Mouse (Mus musculus) liver, embryonic 11.5 days (tissue): ENCODE measurements around the gene Slc35f2. TPM values are rescaled to one million over a fixed set of nuclear protein-coding genes. Genes with fewer than 3 reads are reported as not detected.

Experiments used
- ATAC-seq: fragments of 200-750 bp; cut with Nextera tagmentation; replicated peaks from 2 replicates; pipeline ENCODE4 v1.8.0; 2017; ENCODE audit warnings: moderate number of reproducible peaks, mild to moderate bottlenecking, moderate TSS enrichment, moderate library complexity; ENCODE audit not compliant: low FRiP score
- DNase-seq: peaks from one replicate; pipeline ENCODE4 v3.0.0-alpha.2; 2017; ENCODE audit warnings: low spot score
- H3K27ac ChIP-seq: fragments of 300-500 bp; sonication (generic); 2 replicates; pipeline ENCODE4 v1.5.1; 2014; ENCODE audit warnings: mild to moderate bottlenecking, low read depth, low read length, control low read depth
- H3K27me3 ChIP-seq: fragments of 300-500 bp; sonication (generic); replicated peaks from 2 replicates; pipeline ENCODE4 v1.6.1; 2014; ENCODE audit warnings: low read length, mixed read lengths; ENCODE audit not compliant: control insufficient read depth, insufficient read depth
- H3K36me3 ChIP-seq: fragments of 300-500 bp; sonication (generic); 2 replicates; pipeline ENCODE4 v1.6.1; 2014; ENCODE audit warnings: mild to moderate bottlenecking, low read length, moderate library complexity, mixed read lengths; ENCODE audit not compliant: control insufficient read depth, insufficient read depth
- H3K4me1 ChIP-seq: fragments of 300-500 bp; sonication (generic); replicated peaks from 2 replicates; pipeline ENCODE4 v1.6.1; 2014; ENCODE audit warnings: low read length, mixed read lengths; ENCODE audit not compliant: control insufficient read depth, insufficient read depth
- H3K4me2 ChIP-seq: fragments of 300-500 bp; sonication (generic); 2 replicates; pipeline ENCODE4 v1.6.1; 2014; ENCODE audit warnings: mild to moderate bottlenecking, control low read depth, moderate library complexity
- H3K4me3 ChIP-seq: fragments of 300-500 bp; sonication (generic); 2 replicates; pipeline ENCODE4 v1.5.1; 2014; ENCODE audit warnings: low read depth, low read length, control low read depth
- H3K9ac ChIP-seq: fragments of 300-500 bp; sonication (generic); 2 replicates; pipeline ENCODE4 v1.6.1; 2014; ENCODE audit warnings: low read depth, low read length, control low read depth
- H3K9me3 ChIP-seq: fragments of 300-500 bp; sonication (generic); 2 replicates; pipeline ENCODE4 v1.6.1; 2016; ENCODE audit warnings: low read length, inconsistent platforms, mixed read lengths; ENCODE audit not compliant: control insufficient read depth
- WGBS: fragments of 180-500 bp; shearing (Covaris S2); extraction: QIAGEN DNeasy Blood & Tissue Kit; methylation state at CpG from one replicate; pipeline ENCODE4 v1.1.7; 2014; 5-methylcytosine and 5-hydroxymethylcytosine counted together
- polyA plus RNA-seq: library from polyadenylated mRNA; unstranded; fragments of >200 nt; fragmentation: Nextera tagmentation; extraction: Ambion mirVana; gene quantifications from 2 replicates; pipeline ENCODE4 v1.2.1, GENCODE M21; 2014

The Slc35f2 gene
- polyA plus RNA-seq, 1 experiment from 2014 or later, result 0.92 TPM

GRCm38 (mm10) chr9:53770771-53771343 lies 481 bp upstream of the Slc35f2 start:
- WGBS, result 33% methylated on average over 12 of the region's 12 CpGs
- Histone ChIP-seq H3K9ac (no peak overlapping the region), H3K27ac (no peak overlapping the region)

GRCm38 (mm10) chr9:53772121-53772561 lies 803 bp downstream of the Slc35f2 start:
- Histone ChIP-seq H3K27me3 (peaks cover 34% of the 10 kb centered on the region), H3K4me3 (peak overlapping the region; percentile 53), H3K9ac (no peak overlapping the region), H3K4me2 (peak overlapping the region; percentile 80), H3K27ac (no peak overlapping the region), H3K4me1 (no peaks in the 10 kb centered on the region), H3K9me3 (no peaks in the 10 kb centered on the region; the same call in 1 of the 2 replicates), H3K36me3 (no peaks in the 10 kb centered on the region)
- ATAC-seq (no peak), DNase-seq (no peak)
- 5% methylated on average over 17 of the region's 17 CpGs for WGBS

More at GRCm38 (mm10) chr9:53770771-53771343, 481 bp upstream of the Slc35f2 start:
- Histone ChIP-seq H3K4me1 (no peaks in the 10 kb centered on the region), H3K4me3 (peak overlapping the region; percentile 53), H3K9me3 (no peaks in the 10 kb centered on the region; the same call in 1 of the 2 replicates), H3K4me2 (peak overlapping the region; percentile 80), H3K36me3 (no peaks in the 10 kb centered on the region), H3K27me3 (peaks cover 34% of the 10 kb centered on the region)
- DNase-seq (no peak), ATAC-seq (no peak)

GRCm38 (mm10) chr9:53775511-53775910 lies 4.2 kb downstream of the Slc35f2 start:
- no peak for ATAC-seq
- no peak overlapping the region for H3K4me2 ChIP-seq
- H3K9ac ChIP-seq, result no peak overlapping the region
- H3K4me1 ChIP-seq, result no peaks in the 10 kb centered on the region
- 75% methylated on average over 2 of the region's 2 CpGs for WGBS
- H3K9me3 ChIP-seq, result no peaks in the 10 kb centered on the region
- no peak overlapping the region for H3K27ac ChIP-seq
- H3K36me3 ChIP-seq, result no peaks in the 10 kb centered on the region
- peaks cover 30% of the 10 kb centered on the region for H3K27me3 ChIP-seq
- no peak for DNase-seq
- H3K4me3 ChIP-seq, result no peak overlapping the region

GRCm38 (mm10) chr9:53786561-53787407 lies 15.4 kb downstream of the Slc35f2 start:
- H3K36me3 ChIP-seq, result no peaks in the 10 kb centered on the region
- ATAC-seq (no peak), DNase-seq (no peak)
- no peak overlapping the region for H3K9ac ChIP-seq
- H3K4me1 ChIP-seq, result no peaks in the 10 kb centered on the region
- WGBS, result 59% methylated on average over 16 of the region's 16 CpGs
- no peak overlapping the region for H3K4me3 ChIP-seq
- H3K27ac ChIP-seq, result no peak overlapping the region
- H3K27me3 ChIP-seq, result no peaks in the 10 kb centered on the region
- H3K4me2 ChIP-seq, result no peak overlapping the region
- no peaks in the 10 kb centered on the region for H3K9me3 ChIP-seq

GRCm38 (mm10) chr9:53793830-53794330 lies 22.5 kb downstream of the Slc35f2 start:
- no peak overlapping the region for H3K4me3 ChIP-seq
- H3K9ac ChIP-seq, result no peak overlapping the region
- no peak overlapping the region for H3K27ac ChIP-seq
- no peaks in the 10 kb centered on the region for H3K27me3 ChIP-seq
- no peak overlapping the region for H3K4me2 ChIP-seq
- H3K4me1 ChIP-seq, result no peaks in the 10 kb centered on the region
- WGBS, result 73% methylated on average over 1 of the region's 1 CpGs
- H3K36me3 ChIP-seq, result no peaks in the 10 kb centered on the region
- no peaks in the 10 kb centered on the region for H3K9me3 ChIP-seq
- ATAC-seq (no peak), DNase-seq (no peak)

- no peak overlapping the region for H3K27ac ChIP-seq
- H3K4me2 ChIP-seq, result no peak overlapping the region
- no peaks in the 10 kb centered on the region for H3K27me3 ChIP-seq
- no peak for DNase-seq
- no peak overlapping the region for H3K9ac ChIP-seq
- H3K4me3 ChIP-seq, result no peak overlapping the region
- H3K4me1 ChIP-seq, result no peaks in the 10 kb centered on the region
- no peaks in the 10 kb centered on the region for H3K9me3 ChIP-seq
- ATAC-seq, result no peak
- no peaks in the 10 kb centered on the region for H3K36me3 ChIP-seq
- 53% methylated on average over 9 of the region's 9 CpGs for WGBS
Observed at GRCm38 (mm10) chr9:53794490-53794889, 23.2 kb downstream of the Slc35f2 start.

GRCm38 (mm10) chr9:53795351-53795750 lies 24.0 kb downstream of the Slc35f2 start:
- no peak for DNase-seq
- H3K4me1 ChIP-seq, result no peaks in the 10 kb centered on the region
- H3K4me3 ChIP-seq, result no peak overlapping the region
- H3K4me2 ChIP-seq, result no peak overlapping the region
- no peaks in the 10 kb centered on the region for H3K36me3 ChIP-seq
- H3K9ac ChIP-seq, result no peak overlapping the region
- no peaks in the 10 kb centered on the region for H3K27me3 ChIP-seq
- H3K9me3 ChIP-seq, result no peaks in the 10 kb centered on the region
- no peak overlapping the region for H3K27ac ChIP-seq
- no peak for ATAC-seq

- DNase-seq (no peak), ATAC-seq (no peak)
- no peaks in the 10 kb centered on the region for H3K9me3 ChIP-seq
- H3K4me3 ChIP-seq, result no peak overlapping the region
- no peaks in the 10 kb centered on the region for H3K27me3 ChIP-seq
- H3K9ac ChIP-seq, result no peak overlapping the region
- no peaks in the 10 kb centered on the region for H3K4me1 ChIP-seq
- H3K4me2 ChIP-seq, result no peak overlapping the region
- 81% methylated on average over 3 of the region's 3 CpGs for WGBS
- no peaks in the 10 kb centered on the region for H3K36me3 ChIP-seq
- H3K27ac ChIP-seq, result no peak overlapping the region
Observed at GRCm38 (mm10) chr9:53796386-53796785, 25.0 kb downstream of the Slc35f2 start.
